Mouse (Mus musculus) MEL (cell line): ENCODE results near the gene Tom1l2.
A peak's percentile ranks its signal among the peaks of the same experiment; 100 is the strongest.

Source experiments
- BHLHE40 ChIP-seq: IDR thresholded peaks from 2 replicates; pipeline ENCODE4 v1.6.1; 2012; ENCODE audit warnings: low read depth, mild to moderate bottlenecking, inconsistent platforms, low read length, improper control_type of control experiment, borderline replicate concordance
- CHD2 ChIP-seq: IDR thresholded peaks from 2 replicates; pipeline ENCODE4 v1.6.1; 2011; ENCODE audit warnings: low read length, improper control_type of control experiment
- CTCF ChIP-seq, 3 experiments: IDR thresholded peaks in 2 of 3; conservative IDR thresholded peaks in 1 of 3; 2 replicates each; pipeline ENCODE4 v1.5.1; 2011 to 2012; ENCODE audit warnings: low read length in 3 of 3, low read depth in 2 of 3, mild to moderate bottlenecking in 2 of 3, improper control_type of control experiment in 1 of 3, inconsistent platforms in 1 of 3, mixed read lengths in 1 of 3, moderate library complexity in 1 of 3; ENCODE audit not compliant: control insufficient read depth in 1 of 3, insufficient read depth in 1 of 3, poor library complexity in 1 of 3, severe bottlenecking in 1 of 3
- E2F4 ChIP-seq: IDR thresholded peaks from 2 replicates; pipeline ENCODE4 v1.6.1; 2011; ENCODE audit warnings: low read depth, low read length, improper control_type of control experiment, borderline replicate concordance
- MAX ChIP-seq: IDR thresholded peaks from 2 replicates; pipeline ENCODE4 v1.6.1; 2011; ENCODE audit warnings: low read length, improper control_type of control experiment
- POLR2A ChIP-seq, 2 experiments: IDR thresholded peaks; 2 replicates each; pipeline ENCODE4 v1.6.1; 2011 to 2012; ENCODE audit warnings: low read length in 2 of 2, mild to moderate bottlenecking in 2 of 2, control low read depth in 1 of 2, improper control_type of control experiment in 1 of 2, low read depth in 1 of 2, moderate library complexity in 1 of 2; ENCODE audit not compliant: control insufficient read depth in 1 of 2, insufficient read depth in 1 of 2, poor library complexity in 1 of 2
- RCOR1 ChIP-seq: IDR thresholded peaks from 2 replicates; pipeline ENCODE4 v1.6.1; 2012; ENCODE audit warnings: low read depth, mild to moderate bottlenecking, inconsistent platforms, low read length, improper control_type of control experiment
- TAL1 ChIP-seq: IDR thresholded peaks from 2 replicates; pipeline ENCODE4 v1.6.1; 2012; ENCODE audit warnings: mild to moderate bottlenecking, inconsistent platforms, low read length, moderate library complexity, mixed read lengths
- TBP ChIP-seq: IDR thresholded peaks from 2 replicates; pipeline ENCODE4 v1.8.0; 2011; ENCODE audit warnings: low read depth, low read length, improper control_type of control experiment
- TCF12 ChIP-seq: IDR thresholded peaks from 2 replicates; pipeline ENCODE4 v1.6.1; 2014; ENCODE audit warnings: low read depth, mild to moderate bottlenecking, inconsistent platforms, low read length, improper control_type of control experiment, moderate library complexity
- ZC3H11A ChIP-seq: IDR thresholded peaks from 2 replicates; pipeline ENCODE4 v1.6.1; 2012; ENCODE audit warnings: low read depth, mild to moderate bottlenecking, inconsistent platforms, low read length, improper control_type of control experiment

DNA sequence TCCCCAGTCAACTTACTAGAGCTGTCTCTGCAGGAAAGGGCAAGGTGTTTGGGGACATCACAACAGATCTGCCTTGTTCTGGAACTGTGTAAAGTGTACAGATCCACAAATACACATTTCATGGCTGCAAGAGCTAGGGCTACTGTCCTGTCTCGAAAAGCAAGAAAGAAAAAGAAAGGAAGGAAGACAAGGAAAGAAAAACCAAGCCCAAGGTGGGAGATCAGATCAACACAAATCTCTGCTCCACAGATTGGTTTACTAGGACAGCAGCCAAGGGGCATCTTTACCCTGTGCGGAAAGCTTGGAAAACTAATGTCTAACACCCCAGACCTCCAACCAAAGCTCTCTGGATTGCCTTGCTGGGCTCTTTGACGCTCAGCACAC is 130.6 kb downstream of the Tom1l2 start:
- TF ChIP-seq POLR2A (IDR thresholded peaks at IDR 0.05; ENCODE audit: control insufficient read depth in 1 of 2, insufficient read depth in 1 of 2, low read depth in 1 of 2, low read length in 2 of 2, poor library complexity in 1 of 2) (no peak), CTCF (IDR thresholded peaks at IDR 0.05 in 2 of 3, conservative IDR thresholded peaks at IDR 0.05 in 1 of 3; ENCODE audit: control insufficient read depth in 1 of 3, insufficient read depth in 1 of 3, low read depth in 2 of 3, low read length in 3 of 3, poor library complexity in 1 of 3, severe bottlenecking in 1 of 3) (no peak), RCOR1 (peak; percentile 86), TCF12 (no peak), ZC3H11A (no peak), E2F4 (no peak), CHD2 (no peak), TBP (no peak), MAX (no peak), BHLHE40 (no peak), TAL1 (no peak)
